Mouse (Mus musculus) MEL (cell line): ENCODE results near the gene Ppp1r10.
A peak's percentile ranks its signal among the peaks of the same experiment; 100 is the strongest.

ENCODE experiments used
- CHD2 ChIP-seq: IDR thresholded peaks from 2 replicates; pipeline ENCODE4 v1.6.1; 2011; ENCODE audit warnings: low read length, improper control_type of control experiment
- CTCF ChIP-seq, 3 experiments: IDR thresholded peaks in 2 of 3; conservative IDR thresholded peaks in 1 of 3; 2 replicates each; pipeline ENCODE4 v1.5.1; 2011 to 2012; ENCODE audit warnings: low read length in 3 of 3, low read depth in 2 of 3, mild to moderate bottlenecking in 2 of 3, improper control_type of control experiment in 1 of 3, inconsistent platforms in 1 of 3, mixed read lengths in 1 of 3, moderate library complexity in 1 of 3; ENCODE audit not compliant: control insufficient read depth in 1 of 3, insufficient read depth in 1 of 3, poor library complexity in 1 of 3, severe bottlenecking in 1 of 3
- E2F4 ChIP-seq: IDR thresholded peaks from 2 replicates; pipeline ENCODE4 v1.6.1; 2011; ENCODE audit warnings: low read depth, low read length, improper control_type of control experiment, borderline replicate concordance
- EP300 ChIP-seq, 2 experiments: IDR thresholded peaks; 2 replicates each; pipeline ENCODE4 v1.6.1; 2011; ENCODE audit warnings: improper control_type of control experiment in 2 of 2, low read length in 2 of 2, low read depth in 1 of 2, mild to moderate bottlenecking in 1 of 2
- GABPA ChIP-seq: IDR thresholded peaks from 2 replicates; pipeline ENCODE4 v1.6.1; 2012; ENCODE audit warnings: low read depth, mild to moderate bottlenecking, inconsistent platforms, low read length, improper control_type of control experiment, moderate library complexity
- HCFC1 ChIP-seq: IDR thresholded peaks from 2 replicates; pipeline ENCODE4 v1.6.1; 2012; ENCODE audit warnings: low read depth, mild to moderate bottlenecking, inconsistent platforms, low read length, improper control_type of control experiment, moderate library complexity
- MYC ChIP-seq: IDR thresholded peaks from 2 replicates; pipeline ENCODE4 v1.6.1; 2011; ENCODE audit warnings: low read depth, mild to moderate bottlenecking, low read length, improper control_type of control experiment, moderate library complexity
- POLR2A ChIP-seq, 2 experiments: IDR thresholded peaks; 2 replicates each; pipeline ENCODE4 v1.6.1; 2011 to 2012; ENCODE audit warnings: low read length in 2 of 2, mild to moderate bottlenecking in 2 of 2, control low read depth in 1 of 2, improper control_type of control experiment in 1 of 2, low read depth in 1 of 2, moderate library complexity in 1 of 2; ENCODE audit not compliant: control insufficient read depth in 1 of 2, insufficient read depth in 1 of 2, poor library complexity in 1 of 2
- TAL1 ChIP-seq: IDR thresholded peaks from 2 replicates; pipeline ENCODE4 v1.6.1; 2012; ENCODE audit warnings: mild to moderate bottlenecking, inconsistent platforms, low read length, moderate library complexity, mixed read lengths
- ZNF384 ChIP-seq: IDR thresholded peaks from 2 replicates; pipeline ENCODE4 v1.6.1; 2012; ENCODE audit warnings: low read depth, mild to moderate bottlenecking, inconsistent platforms, low read length, improper control_type of control experiment

DNA sequence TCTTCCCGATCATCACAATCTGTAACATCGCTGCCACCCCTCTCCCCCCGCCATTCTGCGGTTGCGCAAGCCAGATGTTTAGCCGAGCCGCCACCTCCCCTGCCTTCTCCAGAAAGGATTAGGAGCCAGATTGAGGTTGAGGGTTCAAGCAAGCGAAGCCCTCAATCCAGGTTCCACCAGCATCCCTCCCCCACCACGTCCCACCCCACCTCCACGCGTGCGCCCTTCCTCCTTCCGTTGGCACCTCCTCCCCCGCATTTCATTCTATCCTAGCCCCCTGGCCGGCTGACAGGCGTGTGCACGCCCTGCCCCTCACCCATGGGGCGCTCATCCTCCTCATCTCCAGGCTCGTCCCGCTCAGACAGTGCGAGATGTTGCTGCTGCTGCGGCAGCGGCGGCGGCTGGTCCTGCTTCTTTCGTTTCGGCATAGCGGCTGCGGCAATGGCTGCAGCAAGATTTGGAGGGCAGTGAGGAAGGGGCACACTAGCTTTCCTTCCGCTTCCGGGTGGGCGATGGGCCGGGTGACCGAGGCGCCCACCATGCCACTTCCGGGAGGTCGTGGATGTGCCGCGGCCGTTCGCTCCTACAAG lies 62.7 kb downstream of the Ppp1r10 start:
- TF ChIP-seq EP300 (IDR thresholded peaks at IDR 0.05; ENCODE audit: low read depth in 1 of 2, low read length in 2 of 2) (peak in 1 of 2 experiments; percentile 25; a peak in 1 of 4 replicates), TAL1 (no peak), POLR2A (IDR thresholded peaks at IDR 0.05; ENCODE audit: control insufficient read depth in 1 of 2, insufficient read depth in 1 of 2, low read depth in 1 of 2, low read length in 2 of 2, poor library complexity in 1 of 2) (peak in 1 of 2 experiments; percentile 35; a peak in 1 of 4 replicates), ZNF384 (no peak), E2F4 (no peak), CTCF (IDR thresholded peaks at IDR 0.05 in 2 of 3, conservative IDR thresholded peaks at IDR 0.05 in 1 of 3; ENCODE audit: control insufficient read depth in 1 of 3, insufficient read depth in 1 of 3, low read depth in 2 of 3, low read length in 3 of 3, poor library complexity in 1 of 3, severe bottlenecking in 1 of 3) (no peak), MYC (no peak), HCFC1 (peak; percentile 86), GABPA (no peak), CHD2 (no peak)
